Mouse (Mus musculus): Measurements from ENCODE around the gene Sptssa. TPM values are rescaled to one million over a fixed set of nuclear protein-coding genes. Genes with fewer than 3 reads are reported as not detected.

Sptssa gene
- total RNA-seq, 2 experiments from 2014 or later, result 46.8 to 51.3 TPM

DNA sequence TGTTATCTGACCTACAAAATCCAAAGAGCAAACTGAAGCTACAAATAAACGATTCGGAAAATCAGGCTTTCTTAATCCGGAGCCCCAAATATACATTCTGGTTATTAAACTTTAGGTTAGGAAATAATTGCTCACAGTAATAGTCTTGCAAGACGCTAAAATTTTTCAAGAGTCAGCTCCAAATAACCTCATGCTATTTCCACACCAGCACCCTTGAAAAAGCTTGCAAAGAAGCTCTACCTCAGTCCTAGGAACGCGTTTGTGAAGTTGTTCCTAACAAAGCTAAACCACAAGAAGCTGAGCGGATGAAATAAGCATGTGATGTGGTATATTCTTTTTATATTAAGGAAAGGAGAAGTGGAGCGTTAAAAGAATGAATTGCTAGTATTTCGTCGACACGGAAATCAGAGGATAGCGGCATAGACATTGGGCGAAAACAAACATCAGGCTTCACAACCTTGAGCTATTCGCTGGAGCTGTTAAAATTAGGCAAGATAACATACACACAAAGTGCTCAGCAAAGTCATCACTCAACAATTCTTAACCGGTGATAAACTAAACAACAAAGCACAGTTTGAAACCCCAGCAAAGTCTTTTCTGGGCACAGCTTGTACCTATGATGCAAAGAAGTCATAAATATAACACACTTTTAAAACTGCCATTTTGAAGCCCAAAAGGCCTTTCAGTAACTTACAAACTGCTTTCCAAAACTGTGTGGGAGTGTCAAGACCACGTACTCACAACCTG lies 908 bp downstream of the Sptssa start:
- no peak for DNase-seq (ENCODE audit: low spot score in 2 of 2)

DNA sequence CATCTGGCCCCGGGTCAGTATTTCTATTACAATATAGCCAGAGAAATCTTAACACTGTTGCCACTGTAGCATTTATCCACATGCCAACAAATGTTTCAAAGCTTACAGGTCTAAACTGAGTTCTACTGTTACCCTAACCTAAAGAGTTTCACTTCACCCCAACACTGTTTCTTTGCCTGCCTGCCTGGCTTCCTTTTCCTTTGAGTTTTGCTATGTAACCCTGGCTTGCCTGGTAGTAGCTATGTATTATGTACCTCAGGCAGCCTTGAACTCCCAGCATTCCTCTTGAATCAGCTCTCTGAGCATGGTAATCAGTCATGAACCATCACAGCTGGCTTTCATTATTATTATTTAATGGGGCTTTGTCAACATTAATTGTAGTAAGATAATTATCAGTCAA lies 1.6 kb downstream of the Sptssa start:
- DNase-seq (ENCODE audit: low spot score in 2 of 2), result no peak

DNA sequence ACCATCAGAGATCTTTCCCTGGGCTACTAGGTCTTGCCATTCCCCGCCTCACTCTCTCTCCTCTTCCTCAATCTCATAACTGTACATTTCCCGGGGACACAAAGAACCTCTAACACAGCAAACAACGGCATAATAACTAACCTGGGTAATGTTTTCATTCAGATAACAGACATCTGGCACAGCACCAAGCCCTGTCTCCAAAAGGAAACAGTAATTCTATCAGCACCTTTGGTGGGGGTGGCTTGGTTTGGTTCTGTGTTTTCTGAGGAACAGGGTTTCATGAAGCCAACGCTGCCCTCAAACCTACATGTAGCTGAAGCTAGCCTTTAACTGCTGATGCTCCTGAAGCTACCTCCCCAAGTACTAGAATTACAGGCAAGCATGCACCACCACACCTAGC lies 2.2 kb downstream of the Sptssa start:
- DNase-seq (ENCODE audit: low spot score in 2 of 2), result no peak

DNA sequence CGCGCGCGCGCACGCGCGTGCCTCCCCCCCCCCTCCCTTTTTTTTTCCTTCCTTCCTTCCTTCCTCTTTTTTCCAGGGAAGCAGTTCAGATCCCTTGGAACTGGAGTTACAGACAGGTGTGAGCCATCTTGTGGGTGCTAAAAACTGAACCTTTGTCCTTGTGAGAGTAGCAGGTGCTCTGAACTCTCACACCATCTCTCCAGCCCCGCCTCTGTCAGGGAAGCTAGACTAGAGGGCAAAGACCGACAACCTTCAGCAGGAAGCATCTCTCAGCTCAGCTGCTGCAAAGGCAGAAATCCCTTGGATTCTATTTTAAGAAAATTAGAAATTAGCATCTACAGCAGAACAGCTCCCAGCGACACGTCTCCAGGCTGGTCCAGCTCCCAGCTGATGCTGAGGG lies 4.0 kb downstream of the Sptssa start:
- no peak for DNase-seq (ENCODE audit: low spot score in 2 of 2)

DNA sequence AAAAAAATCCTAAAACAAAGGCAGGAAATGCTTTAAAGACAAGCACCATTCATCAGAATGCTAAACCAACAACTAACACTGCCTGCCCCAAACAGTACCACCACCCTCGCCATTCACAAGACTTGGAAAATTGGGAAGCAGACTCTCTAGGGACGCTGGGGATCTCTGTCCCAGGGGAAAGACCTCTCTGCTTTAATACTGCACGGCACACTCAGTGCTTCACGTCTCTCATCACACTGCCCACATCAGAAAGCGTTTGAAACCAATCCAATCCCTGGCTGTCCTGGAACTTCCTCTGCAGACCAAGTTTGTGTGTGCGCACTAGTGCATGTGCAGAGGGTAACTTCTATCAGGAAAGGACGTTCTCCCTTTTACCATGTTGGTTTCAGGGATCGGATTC lies 4.6 kb downstream of the Sptssa start:
- no peak for DNase-seq (ENCODE audit: low spot score in 2 of 2)

DNA sequence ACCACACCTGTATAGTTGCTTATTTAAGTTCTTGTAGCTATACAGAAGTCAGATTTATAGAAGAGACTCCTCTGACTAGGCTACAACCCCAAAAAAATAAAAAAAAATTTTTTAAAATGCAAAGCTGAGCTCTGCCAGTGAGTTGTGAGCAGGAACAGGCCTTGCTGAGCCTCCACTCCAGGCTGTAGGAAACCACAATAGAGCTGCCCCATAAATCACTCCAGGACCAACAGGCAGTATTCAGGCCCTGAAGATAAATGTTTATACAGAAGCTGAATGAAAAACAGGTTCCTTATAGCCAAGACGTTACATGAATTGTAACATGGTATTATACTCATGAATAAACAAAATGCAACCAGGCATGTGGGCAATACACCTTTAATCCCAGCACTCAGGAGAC lies 5.2 kb downstream of the Sptssa start:
- DNase-seq (ENCODE audit: low spot score in 2 of 2), result no peak

DNA sequence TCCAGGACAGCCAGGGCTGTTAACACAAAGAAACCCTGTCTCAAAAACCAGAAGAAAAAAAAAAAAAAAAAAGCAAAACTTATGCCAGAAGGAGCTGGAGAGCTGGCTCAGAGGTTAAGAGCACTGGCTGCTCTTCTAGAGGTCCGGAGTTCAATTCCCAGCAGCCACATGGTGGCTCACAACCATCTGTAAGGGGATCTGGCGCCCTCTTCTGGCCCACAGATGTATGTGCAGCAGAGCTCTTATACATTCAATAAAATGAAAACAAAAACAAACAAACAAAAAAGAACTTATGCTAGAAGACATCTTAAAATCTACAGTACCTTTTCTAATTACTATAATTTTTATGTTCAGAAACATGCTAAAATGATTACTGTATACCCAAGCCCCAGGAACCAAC lies 11.4 kb downstream of the Sptssa start:
- DNase-seq (ENCODE audit: low spot score in 2 of 2), result no peak

DNA sequence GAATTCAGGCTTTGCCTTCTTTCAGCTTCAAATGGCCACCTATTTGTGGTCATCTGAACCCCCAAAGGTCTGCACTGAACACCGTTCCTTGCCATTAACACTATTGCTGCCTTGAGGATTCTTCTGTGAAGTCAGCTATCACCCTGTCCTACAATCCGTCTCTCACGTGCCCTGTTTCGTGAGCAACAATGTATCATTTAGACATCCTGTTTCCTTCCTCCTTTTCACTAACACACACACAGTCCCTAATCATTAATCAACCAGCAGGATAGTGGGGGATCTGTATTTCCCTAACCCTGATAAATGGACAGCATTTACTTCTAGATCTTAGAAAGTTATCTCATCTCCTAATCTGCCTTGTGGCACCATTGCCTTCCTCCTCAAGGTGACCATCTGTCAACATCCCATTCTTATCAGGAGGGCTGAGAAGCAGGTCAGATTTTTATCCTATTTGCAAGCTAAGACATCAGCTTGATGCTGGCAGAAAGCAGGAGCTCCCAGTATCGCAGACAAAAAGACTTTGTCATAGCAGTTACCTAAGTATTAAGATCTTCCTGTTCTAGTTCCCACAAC lies 13.0 kb downstream of the Sptssa start:
- no peak for DNase-seq (ENCODE audit: low spot score in 2 of 2)

DNA sequence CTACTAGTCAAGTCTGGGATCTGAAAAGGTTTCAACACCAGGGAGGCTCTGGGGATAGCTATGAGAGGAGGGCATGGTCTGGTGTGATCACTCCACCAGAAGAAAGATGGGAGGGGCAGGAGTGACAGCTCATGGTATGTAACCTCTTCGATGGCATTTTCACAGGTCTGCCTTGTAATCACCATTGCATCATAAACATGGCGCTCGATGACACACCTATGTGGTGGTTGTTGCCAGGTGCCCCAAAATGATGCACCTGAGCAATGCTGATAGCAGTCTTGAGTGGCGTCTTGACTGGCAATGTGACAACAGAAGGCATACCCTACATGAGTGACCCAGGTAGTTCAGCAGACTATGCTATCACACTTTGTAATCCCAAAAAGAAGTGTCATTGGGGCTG lies 15.0 kb downstream of the Sptssa start:
- no peak for DNase-seq (ENCODE audit: low spot score in 2 of 2)

DNA sequence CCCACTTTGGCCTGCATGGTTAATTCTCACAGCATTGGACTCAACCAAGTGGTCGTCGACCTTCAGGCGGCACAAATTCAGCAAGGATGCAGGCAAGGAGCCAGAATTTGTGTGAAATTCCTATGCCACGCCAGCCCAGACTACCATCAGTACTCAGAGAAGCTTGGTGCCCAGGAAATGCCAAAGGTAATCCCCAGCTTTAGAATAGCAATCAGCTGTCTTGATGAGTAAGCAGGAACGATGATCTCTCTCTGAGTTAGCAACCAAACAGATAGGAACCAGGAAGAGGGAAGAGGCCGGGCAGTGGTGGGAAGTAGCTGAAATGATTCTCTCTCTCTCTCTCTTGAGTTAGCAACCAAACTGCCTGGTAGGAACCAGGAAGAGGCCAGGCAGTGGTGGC lies 16.1 kb downstream of the Sptssa start:
- no peak for DNase-seq (ENCODE audit: low spot score in 2 of 2)

DNA sequence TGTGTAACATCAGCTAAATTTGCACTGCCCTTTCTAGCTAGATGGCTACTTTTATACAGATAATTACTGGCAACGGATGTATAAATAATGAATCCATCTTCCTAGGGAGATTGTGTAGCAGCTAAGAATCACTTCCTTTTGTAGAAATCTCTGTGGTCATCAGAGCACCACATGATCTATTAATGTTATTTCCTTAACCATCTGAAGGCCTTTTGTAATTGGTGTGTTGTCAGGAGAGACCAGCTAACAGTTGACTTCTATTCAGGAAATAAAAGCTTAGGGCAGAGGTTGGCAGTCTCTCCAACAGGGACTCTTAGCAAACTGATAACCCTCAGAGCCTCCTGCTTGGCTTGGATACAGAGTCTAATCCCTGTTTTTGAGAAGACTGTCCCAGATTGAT lies 19.3 kb downstream of the Sptssa start:
- no peak for DNase-seq (ENCODE audit: low spot score in 2 of 2)

DNA sequence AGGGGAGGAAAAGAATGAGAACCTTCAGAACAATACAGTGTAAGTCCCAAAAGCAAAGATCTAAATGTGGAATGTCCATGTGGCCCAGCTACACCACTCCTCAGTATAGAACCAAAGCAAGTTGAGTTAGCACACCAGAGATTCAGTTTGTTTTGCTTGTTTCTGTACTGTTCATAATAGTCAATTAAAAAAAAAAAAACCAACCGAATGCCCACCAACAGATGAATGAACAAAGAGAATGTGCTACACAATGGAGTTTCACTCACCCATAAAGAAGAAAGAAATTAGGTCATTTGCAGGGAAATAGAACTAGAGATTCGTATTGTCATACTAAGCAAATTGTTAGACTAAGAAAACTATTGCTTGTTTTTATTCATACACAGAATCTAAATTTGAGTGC lies 24.2 kb downstream of the Sptssa start:
- DNase-seq (ENCODE audit: low spot score in 2 of 2), result no peak

DNA sequence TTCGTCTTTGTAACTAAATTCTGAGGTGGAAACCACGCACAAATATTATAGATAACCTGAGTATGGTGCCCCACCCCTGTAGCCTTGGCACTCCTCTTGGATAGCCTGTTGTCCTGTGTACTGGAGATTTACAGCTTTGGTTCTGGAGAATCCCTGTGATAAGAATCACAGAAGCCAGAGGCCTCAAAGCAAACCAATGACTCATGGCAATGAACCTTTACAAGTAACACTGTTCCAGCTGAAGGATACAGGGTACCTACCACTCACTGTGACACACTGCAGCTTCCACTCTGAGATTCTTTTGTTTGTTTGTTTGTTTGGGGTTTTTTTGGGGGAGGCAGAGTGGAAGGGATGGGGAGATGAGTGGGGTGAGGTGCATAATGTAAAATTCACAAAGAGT lies 34.4 kb downstream of the Sptssa start:
- no peak for DNase-seq (ENCODE audit: low spot score in 2 of 2)

DNA sequence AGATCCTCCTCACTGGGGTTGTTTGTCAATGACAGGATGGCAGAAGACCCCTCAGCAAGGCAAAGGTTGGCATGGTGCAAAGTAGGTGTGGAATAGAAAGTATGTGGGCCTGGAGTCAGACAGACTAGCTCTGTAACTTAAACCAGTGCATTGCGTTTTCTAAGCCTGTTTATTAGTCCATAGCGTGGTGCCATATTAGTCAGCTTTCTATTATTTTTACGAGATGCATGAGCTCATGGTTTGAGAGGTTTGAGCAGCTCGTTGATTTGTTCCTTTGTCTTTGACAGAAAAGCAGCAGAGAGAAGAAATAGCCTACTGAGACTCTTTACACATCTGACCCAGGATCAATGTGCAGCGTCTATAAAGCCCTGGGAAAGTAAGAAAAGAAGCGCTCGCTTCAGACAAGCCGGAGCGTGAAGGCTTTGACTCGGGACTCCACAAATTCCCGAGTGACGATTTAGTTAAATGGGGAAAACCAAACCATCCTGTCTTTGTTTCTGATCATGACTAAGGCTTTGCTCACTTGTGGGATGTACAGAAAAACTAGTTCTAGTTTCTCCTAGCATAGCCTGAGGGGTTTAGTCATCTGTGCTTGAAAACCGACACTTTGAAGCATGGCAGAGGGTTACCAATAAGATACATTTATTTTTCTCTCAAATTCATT lies 36.2 kb downstream of the Sptssa start:
- DNase-seq (ENCODE audit: low spot score in 2 of 2), result no peak

DNA sequence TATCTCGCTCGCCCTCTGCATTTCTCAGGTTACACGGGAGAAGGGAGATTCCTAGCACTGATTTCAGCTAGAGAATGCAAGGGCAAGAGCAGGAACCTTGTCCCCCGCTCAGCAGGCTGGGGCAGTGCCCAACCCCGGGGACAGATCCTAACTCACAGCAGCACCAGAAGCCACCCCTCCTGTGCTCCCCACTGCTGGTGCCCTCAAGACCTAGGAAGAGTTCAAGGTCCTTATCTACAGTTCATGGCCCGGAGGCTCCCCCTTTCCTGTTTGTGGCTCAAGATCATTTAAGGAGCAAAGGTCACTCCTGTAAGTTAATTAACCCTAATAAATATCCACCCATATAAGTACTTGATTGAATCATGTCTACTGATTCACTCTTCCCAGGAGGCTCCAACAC lies 47.4 kb downstream of the Sptssa start:
- DNase-seq (ENCODE audit: low spot score in 2 of 2), result no peak

DNA sequence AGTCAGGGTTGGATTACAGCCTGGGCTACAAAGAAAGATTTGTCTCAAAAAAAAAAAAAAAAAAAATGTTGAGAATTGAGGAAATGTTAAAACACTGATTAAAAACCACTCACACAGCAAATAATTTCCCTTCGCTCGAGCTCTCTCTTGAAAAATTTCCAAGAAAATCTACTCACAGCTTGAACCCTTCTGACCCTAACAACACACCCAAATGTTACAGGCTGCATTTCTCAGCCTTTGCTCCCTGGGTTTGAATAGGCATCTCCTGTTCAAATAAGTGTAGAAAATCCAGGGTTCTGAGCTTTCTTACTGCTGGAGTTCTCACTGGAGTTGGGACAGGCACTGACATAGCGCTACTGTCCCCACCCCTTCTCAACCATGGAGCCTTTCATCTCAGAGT lies 51.2 kb downstream of the Sptssa start:
- DNase-seq (ENCODE audit: low spot score in 2 of 2), result no peak

DNA sequence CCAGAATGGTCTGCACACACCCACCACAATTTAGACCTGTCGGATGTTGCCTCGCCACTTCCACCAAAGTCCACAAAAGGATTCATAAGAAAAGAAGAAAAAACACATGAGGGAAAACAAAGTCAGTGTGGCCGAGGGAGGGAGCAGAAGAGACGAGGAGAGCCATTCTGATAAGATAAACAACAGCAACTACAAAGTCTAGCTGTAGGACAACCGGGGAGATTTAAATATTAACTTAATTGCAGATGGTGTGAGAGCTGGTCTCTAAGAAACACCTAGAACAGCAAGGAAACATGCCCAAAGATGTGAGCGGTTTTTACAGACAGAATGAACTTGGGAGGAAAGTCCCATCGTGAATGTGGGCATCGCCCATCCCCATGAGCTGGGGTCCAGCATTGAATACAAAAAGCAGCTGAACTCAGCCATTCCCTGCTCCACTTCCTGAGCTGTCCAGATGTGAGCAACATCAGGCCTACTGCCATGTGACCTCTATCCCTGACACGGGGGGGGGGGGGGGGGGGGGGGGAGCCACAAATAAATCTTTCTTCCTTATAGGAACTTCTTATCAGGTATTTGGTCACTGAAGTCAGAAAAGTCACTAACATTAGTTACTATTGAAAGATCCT lies 52.7 kb downstream of the Sptssa start:
- no peak for DNase-seq (ENCODE audit: low spot score in 2 of 2)

DNA sequence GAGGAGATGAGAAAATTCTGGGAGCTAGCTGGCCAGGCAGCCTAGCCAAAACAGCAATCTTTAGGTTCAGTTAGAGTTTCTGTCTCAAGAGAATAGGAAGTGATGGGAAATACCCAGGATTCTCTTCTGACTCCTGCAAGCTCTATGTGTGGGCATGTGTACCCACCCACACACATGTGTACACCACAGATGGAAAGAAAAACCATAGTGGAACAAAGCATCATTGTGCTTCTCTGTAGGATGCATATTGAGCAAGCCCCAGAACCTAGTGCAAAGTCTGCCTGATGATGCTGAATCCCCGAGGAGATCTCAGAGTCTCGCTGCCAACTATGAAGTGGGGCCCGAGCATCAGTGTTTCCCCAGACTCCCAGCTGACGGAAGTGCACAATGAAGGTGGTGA lies 55.9 kb downstream of the Sptssa start:
- DNase-seq (ENCODE audit: low spot score in 2 of 2), result no peak

DNA sequence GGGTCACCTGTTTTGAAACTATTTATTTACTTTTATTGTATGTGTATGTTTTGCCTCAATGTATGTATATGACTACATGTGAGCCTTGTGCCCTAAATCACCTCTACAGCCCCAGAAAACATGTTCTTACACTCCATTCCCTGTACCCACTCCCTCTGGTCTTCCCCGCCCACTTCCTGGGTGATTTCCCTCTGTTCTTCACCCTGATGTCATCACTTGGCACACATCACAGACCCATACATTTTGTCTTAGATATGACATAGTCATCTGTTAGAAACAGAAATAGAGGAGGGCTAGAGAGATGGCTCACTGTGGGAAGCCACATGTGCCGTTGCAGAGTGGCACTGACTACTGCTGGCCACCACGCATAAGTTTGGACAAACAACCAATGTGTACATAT lies 58.0 kb downstream of the Sptssa start:
- DNase-seq (ENCODE audit: low spot score in 2 of 2), result no peak

DNA sequence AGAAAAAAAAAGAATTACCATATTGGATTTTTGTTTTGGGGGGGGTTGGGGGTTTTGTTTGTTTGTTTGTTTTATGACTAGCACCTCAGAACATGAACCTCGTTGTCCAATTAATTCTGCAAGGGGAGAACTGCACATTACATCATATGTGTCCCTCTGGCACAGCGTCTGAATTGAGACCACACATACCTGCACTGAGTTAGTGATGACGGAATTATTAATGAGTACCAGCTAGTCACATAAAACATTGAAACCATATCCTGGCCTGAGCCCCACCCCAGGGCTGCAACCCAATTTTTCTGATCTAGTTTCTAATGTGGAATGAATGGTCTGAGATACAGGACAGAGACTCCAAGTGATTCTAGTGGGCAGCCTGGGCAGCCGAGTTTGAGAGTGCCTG lies 59.7 kb downstream of the Sptssa start:
- no peak for DNase-seq (ENCODE audit: low spot score in 2 of 2)

Measured in gastrocnemius, postnatal 4 days (tissue).